Mouse (Mus musculus): ENCODE results near the gene S100a6. TPM values are rescaled to one million over a fixed set of nuclear protein-coding genes. Genes with fewer than 3 reads are reported as not detected.

The S100a6 gene
- total RNA-seq, 2 experiments from 2014 or later, result 73.8 to 132 TPM

DNA sequence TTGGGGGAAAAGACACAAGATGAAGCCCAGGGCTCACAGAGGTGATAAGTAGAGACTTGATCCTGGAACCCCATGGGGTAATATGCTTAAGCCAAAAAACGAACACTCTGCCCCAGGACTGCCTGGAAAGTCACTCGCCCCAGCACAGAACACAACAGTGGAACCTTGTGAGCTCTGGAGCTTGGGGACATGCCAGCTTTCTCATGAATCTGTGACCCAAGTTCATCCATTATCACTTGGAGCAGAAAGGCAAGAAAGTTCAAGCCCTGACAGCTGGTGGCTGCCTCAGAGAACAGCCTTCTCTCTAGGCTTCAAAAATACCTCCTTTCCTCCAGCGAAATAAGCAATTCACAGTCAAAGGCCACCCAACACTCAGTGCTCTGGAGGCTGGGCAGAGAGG is 13.3 kb upstream of the S100a6 start:
- no peak for ATAC-seq (replicated peaks; ENCODE audit: low FRiP score, poor library complexity, severe bottlenecking)

DNA sequence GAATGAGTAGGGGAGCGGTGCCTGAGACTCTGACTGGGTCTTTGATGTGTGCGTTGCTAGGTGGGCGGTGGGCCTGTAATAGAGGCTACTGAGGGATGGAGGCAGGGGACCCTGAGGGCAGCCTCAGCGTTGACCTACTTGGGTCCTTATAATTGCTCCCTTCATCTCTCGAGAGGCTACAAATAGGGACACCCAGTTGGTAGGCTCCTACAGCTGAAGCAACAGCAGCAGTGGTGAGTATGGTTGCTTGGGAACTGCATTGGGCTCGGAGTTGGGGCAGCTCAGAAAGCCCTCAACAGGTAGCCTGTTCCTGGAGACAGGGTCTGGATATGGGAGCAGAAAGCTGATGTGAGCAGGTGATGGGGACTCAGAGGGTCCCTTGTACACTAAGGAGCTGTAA is 12.6 kb upstream of the S100a6 start:
- ATAC-seq (replicated peaks; ENCODE audit: low FRiP score, poor library complexity, severe bottlenecking), result no peak

DNA sequence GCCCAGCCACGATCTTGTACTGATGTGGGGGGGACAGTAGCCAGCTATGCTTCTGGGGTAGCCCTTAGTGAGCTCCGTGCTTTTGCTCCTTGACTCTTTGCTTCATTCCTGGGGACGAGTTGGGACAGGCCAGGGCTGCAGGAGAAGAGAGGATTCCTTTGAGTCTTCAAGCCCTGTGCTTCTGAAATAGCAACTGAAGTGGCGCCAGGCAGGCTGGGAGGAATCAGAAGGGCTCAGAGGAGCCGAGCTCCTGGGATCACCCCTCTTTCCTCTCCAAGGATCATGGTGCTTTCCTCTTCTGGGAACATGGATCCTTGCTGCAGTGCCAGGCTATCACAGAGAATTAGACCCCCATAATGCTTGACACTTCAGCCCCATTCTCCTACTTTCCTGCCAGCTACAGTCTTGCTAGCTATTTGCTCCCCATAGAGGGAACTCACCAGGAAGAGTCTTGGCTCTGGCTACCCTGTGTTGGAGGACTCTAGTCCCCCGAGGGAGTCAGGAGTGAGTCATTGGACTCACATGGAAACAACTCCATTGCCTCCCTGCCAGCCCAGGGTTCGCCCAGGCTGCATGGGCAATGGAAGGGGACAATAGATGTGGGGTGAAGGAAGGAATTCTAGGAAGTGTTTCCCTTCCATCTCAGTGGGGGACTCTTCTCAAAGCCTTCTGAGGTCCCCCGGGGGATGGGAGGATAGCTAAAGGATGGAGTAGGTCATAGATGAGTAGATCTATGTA is 12.1 kb upstream of the S100a6 start:
- no peak for ATAC-seq (replicated peaks; ENCODE audit: low FRiP score, poor library complexity, severe bottlenecking)

DNA sequence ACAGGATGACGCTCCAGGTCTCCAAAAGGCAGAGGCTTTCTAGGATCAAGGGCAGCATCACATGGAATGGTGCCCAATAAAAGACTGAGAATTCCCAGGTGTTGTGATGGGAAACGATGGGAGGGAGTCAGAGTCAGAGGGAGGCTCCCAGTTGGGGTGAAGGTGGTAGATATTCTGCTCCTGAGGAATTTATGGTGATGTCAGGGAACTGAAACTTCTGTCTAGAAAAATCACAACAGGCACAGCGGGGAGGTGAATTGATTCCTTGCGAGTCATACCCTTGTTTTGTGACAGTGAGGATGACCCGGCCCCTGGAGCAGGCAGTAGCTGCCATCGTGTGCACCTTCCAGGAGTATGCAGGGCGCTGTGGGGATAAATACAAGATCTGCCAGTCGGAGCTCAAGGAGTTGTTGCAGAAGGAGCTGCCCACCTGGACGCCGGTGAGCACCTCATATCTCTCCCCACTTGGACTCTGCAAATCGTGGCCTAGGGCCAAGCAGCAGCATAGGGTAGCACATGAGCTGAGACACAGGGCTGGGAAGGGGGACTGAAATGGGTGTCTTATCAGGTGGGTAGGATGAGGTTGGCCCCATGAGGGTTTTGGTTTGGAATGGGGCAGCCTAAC is 11.1 kb upstream of the S100a6 start, which contains the start of gene Gm42674:
Gm42674 (plus strand) TSS at position 419 of the 625 bp plus-strand sequence.
- no peak for ATAC-seq (replicated peaks; ENCODE audit: low FRiP score, poor library complexity, severe bottlenecking)

DNA sequence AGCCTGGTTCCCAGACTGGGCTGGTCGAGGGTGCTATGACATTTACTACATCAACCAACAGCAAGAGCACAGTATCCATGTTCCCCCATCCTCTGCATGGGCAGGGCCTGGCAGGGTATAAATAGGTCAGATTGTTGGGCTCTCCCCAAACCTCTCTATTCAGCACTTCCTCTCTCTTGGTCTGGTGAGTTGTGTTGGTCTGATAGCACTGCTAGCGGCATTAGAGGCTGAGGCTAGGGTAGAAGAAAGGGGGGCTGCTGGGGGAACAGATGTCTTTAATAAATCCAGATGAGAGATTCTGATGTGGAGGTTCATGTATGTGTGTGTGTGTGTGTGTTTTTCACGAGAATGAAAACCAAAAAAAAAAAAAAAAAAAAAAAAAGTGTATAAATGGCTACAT is 9.1 kb upstream of the S100a6 start, which contains the start of gene S100a4:
S100a4 (plus strand) TSS at position 149 of the 400 bp plus-strand sequence.
- ATAC-seq (replicated peaks; ENCODE audit: low FRiP score, poor library complexity, severe bottlenecking), result no peak

DNA sequence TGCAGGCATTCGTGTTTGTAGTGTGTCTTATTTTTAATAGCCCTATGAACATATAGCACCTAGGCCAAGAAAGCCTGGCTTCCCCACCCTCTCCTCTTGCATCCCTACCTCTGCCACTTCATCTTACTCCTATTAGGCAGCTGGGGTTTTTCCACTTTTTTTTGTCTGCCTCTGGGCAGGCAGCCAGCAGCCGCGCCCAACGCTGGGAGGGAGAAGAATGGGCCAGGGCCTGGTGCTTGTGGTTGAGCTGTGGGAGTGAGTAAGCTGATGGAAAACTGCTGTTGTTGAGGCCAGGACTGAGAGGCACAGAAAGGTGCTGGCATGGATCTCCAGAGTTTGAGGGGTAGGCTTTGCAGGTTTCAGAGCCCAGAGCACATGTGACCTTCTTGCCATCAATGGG is 8.3 kb upstream of the S100a6 start:
- no peak for ATAC-seq (replicated peaks; ENCODE audit: low FRiP score, poor library complexity, severe bottlenecking)

DNA sequence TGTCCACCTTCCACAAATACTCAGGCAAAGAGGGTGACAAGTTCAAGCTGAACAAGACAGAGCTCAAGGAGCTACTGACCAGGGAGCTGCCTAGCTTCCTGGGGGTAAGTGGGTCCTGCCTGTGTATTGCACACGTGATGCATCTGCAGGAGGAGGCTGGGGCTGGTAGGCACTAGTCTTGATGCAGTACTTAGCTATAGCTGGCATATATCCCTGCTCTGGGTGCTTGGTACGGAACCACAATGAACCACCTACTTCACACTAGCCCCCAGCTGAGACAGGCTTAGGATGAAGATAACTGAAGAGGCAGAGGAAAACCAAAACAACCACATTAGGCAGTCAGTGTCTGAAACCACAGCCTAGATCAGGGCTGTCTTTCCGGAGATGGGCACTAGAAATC is 7.6 kb upstream of the S100a6 start:
- ATAC-seq (replicated peaks; ENCODE audit: low FRiP score, poor library complexity, severe bottlenecking), result no peak

DNA sequence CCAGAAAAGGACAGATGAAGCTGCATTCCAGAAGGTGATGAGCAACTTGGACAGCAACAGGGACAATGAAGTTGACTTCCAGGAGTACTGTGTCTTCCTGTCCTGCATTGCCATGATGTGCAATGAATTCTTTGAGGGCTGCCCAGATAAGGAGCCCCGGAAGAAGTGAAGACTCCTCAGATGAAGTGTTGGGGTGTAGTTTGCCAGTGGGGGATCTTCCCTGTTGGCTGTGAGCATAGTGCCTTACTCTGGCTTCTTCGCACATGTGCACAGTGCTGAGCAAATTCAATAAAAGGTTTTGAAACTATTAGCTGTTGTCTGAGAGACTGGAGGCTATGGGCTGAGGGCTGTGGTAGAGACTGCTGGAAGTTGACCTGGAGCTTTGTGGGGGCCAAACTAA is 6.9 kb upstream of the S100a6 start:
- no peak for ATAC-seq (replicated peaks; ENCODE audit: low FRiP score, poor library complexity, severe bottlenecking)

DNA sequence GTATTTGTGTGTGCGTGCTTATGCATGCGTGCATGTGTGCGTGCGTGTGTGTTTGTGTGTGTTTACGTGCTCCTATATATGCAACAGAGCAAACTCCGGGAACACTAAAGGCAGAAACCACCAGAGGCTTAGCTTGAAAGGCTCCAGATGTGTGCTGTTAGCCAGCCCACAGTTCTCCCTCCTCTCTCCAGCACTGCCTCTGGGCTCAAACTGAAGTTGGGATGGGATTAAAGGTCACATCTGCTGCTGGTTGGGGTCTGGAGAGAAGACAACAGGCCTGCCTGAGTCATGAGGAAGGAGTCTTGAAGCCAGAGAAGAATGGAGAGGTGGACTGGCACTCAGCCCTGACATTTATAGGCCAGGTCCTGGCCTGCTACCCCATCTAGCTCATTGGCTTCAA is 6.5 kb upstream of the S100a6 start:
- ATAC-seq (replicated peaks; ENCODE audit: low FRiP score, poor library complexity, severe bottlenecking), result no peak

DNA sequence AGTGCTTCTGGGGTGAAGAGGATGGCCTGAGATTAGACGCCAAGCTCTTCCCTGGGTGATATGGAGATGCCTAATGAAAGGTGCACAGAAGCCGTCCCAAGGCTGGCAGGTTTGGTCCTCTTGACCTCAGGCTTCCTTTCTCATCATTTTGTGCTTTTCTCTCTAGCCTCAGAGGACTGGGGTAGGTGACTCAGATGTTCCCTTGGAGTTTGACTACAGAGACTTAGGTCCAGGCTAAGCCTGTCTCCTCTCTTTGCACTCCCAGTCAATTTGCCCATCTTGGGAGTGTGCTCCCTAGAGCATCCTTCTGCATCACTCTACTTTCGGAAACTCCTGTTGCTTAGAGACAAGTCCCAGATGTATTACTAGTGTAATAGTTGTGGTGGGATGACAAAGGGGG is 5.3 kb upstream of the S100a6 start:
- ATAC-seq (replicated peaks; ENCODE audit: low FRiP score, poor library complexity, severe bottlenecking), result no peak

DNA sequence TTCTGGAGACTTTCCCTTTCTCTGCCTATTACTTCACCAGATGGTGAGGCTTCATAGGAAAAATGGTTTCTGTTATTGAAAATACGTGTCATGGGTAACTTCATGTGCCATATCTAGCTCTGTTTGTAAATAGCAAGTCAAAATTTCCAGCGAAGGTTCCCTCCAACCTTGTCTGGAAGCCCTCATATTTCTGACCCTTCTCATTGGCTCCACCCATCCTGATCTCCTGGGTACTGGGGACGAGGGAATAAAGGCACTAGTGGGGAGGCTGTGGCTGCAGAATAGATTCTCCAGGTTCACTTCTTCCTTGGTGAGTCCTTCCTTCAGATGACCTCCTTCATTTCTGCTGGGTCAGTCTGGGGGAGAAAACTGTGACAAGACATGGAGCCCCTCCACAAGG is 4.5 kb upstream of the S100a6 start, which contains the start of gene S100a5:
S100a5 (plus strand) TSS at position 301 of the 400 bp plus-strand sequence.
- ATAC-seq (replicated peaks; ENCODE audit: low FRiP score, poor library complexity, severe bottlenecking), result no peak

DNA sequence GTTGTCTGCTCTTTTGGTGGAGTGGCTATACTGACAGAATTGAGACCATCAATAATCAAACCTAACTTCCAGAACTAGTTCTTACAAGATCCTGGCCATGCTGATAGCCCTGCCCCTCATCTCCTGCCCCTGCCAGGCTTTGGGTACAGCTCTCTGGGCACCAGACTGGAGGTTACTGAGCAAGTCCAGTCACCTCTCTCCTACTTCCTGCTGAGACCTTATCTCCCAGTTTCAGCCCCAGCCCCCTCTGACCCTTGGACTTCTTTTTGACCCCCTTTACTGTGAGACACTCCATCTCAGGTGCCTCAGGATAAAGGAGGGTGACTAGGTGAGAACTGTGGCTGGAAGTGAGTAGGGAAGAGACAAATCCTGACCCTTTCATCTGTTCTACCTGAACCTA is 3.6 kb upstream of the S100a6 start:
- ATAC-seq (replicated peaks; ENCODE audit: low FRiP score, poor library complexity, severe bottlenecking), result no peak

DNA sequence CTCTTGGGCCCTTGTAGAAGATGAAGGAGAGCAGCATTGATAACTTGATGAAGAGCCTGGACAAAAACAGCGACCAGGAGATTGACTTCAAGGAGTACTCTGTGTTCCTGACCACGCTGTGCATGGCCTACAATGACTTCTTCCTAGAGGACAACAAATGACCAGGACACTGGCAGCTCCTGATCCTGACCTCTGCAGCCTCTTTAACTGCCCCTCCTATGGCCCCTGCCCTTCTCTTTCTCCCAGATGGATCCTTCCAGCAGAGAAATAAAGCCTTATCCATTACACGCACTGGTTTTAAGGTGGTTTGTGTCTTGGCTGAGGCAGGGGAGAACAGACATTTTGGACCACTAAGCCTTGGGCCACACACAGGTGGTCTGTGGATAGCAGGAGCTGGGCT is 1.2 kb upstream of the S100a6 start:
- no peak for ATAC-seq (replicated peaks; ENCODE audit: low FRiP score, poor library complexity, severe bottlenecking)

DNA sequence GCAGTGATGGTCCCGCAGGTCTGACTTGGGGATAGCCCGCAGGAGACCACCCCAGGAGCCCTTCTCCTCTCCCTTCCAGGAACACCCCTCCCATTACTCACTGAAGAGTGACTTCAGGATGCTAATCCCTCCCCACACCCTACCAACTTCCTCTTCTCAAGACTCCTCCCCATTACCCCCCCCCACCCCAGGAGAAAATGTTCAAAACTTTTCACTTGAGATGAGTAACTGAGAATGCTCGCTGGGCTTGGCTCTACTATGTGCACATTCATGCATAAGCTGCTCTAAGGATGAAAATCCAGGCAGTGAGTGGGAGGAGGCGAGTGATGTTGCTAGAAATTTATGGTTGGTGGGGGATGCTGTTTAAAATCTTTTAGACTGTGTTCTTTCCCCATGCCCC is 621 bp upstream of the S100a6 start:
- no peak for ATAC-seq (replicated peaks; ENCODE audit: low FRiP score, poor library complexity, severe bottlenecking)

DNA sequence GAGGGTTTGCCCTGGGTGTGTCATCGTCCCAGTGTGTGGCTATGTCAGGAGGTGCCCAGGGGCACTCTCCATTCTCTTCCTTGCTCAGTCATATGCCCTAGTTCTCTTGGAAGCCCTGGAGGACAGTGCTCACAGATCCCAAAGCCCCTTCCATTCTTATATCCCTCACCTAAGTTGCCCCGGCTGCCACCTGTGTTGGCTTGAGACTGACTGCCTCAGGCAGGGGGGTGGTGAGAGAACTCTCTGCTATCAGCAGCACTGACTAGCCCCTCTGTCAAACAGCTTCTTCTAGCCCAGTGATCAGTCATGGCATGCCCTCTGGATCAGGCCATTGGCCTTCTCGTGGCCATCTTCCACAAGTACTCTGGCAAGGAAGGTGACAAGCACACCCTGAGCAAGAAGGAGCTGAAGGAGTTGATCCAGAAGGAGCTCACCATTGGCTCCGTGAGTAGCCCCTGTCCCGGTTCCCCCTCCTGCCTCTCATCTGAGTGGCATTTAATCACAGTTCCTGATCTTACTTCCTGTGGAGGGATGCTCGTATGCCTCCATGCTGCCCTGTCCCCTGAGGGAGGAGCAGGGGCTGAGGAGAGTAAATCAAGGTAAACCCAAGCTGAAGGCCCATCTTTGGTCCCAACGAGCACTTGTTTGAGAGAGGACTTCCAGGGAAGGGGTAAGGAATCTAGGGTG is 922 bp downstream of the S100a6 start:
- no peak for ATAC-seq (replicated peaks; ENCODE audit: low FRiP score, poor library complexity, severe bottlenecking)

DNA sequence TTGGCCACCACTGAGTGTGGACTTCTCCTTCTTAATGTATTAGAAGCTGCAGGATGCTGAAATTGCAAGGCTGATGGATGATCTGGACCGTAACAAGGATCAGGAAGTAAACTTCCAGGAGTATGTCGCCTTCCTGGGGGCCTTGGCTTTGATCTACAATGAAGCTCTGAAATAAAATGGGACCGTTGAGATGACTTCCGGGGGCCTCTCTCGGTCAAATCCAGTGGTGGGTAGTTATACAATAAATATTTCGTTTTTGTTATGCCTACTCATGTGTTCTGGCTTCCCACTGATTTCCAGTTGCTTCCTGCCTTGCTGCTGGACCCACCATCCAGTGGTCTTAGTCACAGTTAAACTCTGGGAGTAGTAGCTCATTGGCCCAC is 1.5 kb downstream of the S100a6 start:
- no peak for ATAC-seq (replicated peaks; ENCODE audit: low FRiP score, poor library complexity, severe bottlenecking)

DNA sequence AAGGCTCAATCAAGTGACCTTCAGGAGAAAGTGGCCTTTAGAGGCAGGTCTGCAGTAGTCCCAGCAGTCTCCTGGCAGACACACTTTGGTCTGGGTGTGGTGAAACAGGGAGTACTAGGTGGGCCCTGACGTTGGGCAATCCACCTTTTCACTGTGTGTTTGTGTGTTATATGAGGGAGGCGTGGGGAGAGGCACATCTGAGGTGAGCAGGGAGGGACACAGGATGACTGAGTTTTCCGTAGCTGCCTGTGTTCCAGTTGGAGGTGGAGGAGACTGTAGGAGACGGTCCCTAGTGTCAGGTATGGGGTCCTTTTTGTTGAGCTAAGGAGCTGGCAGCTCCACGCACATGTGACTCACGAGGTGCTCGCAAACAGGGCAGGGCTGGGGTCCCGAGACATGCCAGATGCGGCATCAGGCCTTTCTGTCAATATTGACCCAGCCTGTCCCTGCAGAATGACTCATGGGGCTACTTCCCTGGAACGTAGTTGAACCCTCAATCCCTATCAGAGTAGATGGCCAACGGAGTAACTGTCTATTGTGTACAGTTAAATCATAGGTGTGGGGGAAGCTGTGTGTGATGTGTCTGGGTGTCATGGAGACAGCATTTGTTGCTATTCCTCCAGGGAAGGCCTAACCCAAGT is 2.0 kb downstream of the S100a6 start:
- no peak for ATAC-seq (replicated peaks; ENCODE audit: low FRiP score, poor library complexity, severe bottlenecking)

DNA sequence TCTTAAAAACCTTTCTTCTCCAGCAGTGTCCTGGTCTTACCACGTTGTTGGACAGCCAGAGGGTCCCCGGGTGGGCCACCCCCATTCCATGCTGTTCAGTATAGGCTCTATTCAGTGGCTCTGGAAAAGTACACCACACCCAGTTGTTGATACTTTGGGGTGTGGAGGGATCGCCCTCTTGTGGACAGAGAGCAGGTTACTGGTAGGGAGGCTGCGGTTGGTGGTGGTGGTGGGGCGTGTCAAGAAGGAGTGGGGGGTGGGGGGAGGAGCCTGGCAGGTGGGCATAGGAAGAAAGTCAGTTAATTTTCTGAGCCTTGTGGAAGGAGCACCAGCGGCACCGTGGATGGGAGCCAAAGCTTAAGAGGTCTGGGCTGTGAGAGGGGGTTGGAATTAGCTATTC is 2.7 kb downstream of the S100a6 start:
- no peak for ATAC-seq (replicated peaks; ENCODE audit: low FRiP score, poor library complexity, severe bottlenecking)

DNA sequence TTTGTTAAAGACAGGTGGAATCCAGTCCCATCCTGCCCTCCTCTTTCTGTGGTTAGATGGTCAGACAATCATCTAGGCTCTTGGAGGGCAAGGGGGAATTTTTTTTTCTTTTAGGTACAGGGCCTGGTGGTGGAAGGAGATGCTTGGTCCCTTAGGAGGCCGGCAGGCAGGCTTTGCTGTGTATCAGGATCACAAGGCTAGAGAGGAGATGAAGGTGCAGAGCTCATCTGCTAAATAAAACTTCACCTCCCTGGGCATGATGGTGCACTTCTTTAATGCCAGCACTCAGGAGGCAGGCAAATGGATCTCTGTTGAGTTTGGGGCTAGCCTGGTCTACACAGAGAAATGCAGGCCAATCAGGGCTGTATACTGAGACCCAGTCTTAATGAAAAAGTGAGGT is 3.2 kb downstream of the S100a6 start:
- ATAC-seq (replicated peaks; ENCODE audit: low FRiP score, poor library complexity, severe bottlenecking), result no peak

DNA sequence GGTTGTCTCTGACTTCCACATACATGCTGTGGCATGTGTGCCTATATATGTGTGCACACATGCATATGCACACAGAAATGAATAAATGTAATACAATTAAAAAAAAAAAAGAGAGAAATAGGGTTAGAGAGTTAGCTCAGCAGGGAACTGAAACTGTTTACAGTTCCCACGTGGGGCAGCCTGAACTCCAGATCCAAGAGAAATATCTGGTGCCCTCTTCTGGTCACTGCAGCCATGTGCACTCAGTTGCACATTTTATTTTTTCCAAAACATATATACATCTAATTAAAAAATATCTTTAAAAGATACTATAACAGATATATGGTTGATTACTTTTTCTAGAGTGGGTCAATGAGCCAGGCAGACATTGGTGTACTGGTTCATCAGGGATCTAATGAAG is 4.9 kb downstream of the S100a6 start:
- no peak for ATAC-seq (replicated peaks; ENCODE audit: low FRiP score, poor library complexity, severe bottlenecking)

DNA sequence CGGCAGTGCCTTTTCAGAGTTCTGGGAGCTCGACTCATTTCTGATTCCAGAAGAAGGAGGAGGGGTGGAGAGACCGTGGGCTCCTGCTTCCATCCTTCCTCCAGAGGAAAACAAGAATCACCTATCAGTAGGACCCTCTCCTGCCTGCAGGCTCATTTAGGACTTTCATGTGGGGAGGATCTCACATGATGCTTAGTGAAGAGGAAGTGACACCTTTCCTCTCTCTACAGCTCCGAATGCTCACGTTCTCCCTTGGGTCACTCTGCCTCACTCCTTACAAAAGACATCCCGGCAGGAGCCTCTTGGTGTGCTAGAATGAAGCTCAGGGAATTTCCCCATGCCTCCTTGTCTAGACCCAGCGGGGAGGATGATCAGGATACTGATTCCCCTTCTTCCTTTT is 8.9 kb downstream of the S100a6 start:
- no peak for ATAC-seq (replicated peaks; ENCODE audit: low FRiP score, poor library complexity, severe bottlenecking)

Measured in erythroid progenitor cell, adult 5-6 weeks (primary cell).